Mouse (Mus musculus): ENCODE data around the gene Zmym1.
A peak's percentile ranks its signal among the peaks of the same experiment; 100 is the strongest.
"Not testable (repeated sequence)": the region's sequence is repeated elsewhere in the genome, so short reads cannot be mapped to it uniquely, and the experiment has no call there.

The Zmym1 gene

GRCm38 (mm10) chr4:127027228-127028190 lies 33.4 kb downstream of the Zmym1 start:
- DNase-seq (ENCODE audit: low spot score in 2 of 2) = no peak

GRCm38 (mm10) chr4:127026826-127027225 lies 34.1 kb downstream of the Zmym1 start:
- DNase-seq (ENCODE audit: low spot score in 2 of 2) = no peak

- no peak for DNase-seq (ENCODE audit: low spot score in 2 of 2)
These were observed 36.7 kb downstream of the Zmym1 start for GRCm38 (mm10) chr4:127024240-127024639.

- DNase-seq (ENCODE audit: low spot score in 2 of 2) = no peak
These were observed 37.8 kb downstream of the Zmym1 start for GRCm38 (mm10) chr4:127023201-127023600.

GRCm38 (mm10) chr4:127021989-127022626 lies 38.8 kb downstream of the Zmym1 start:
- DNase-seq (ENCODE audit: low spot score in 2 of 2) = peak; percentile 77 to 79

GRCm38 (mm10) chr4:127021151-127021945 lies 39.6 kb downstream of the Zmym1 start, which contains the start of gene Sfpq:
Gene Sfpq, plus strand, starts transcription at chr4:127021324.
- peak; percentile 100 for DNase-seq (ENCODE audit: low spot score in 2 of 2)

DNA sequence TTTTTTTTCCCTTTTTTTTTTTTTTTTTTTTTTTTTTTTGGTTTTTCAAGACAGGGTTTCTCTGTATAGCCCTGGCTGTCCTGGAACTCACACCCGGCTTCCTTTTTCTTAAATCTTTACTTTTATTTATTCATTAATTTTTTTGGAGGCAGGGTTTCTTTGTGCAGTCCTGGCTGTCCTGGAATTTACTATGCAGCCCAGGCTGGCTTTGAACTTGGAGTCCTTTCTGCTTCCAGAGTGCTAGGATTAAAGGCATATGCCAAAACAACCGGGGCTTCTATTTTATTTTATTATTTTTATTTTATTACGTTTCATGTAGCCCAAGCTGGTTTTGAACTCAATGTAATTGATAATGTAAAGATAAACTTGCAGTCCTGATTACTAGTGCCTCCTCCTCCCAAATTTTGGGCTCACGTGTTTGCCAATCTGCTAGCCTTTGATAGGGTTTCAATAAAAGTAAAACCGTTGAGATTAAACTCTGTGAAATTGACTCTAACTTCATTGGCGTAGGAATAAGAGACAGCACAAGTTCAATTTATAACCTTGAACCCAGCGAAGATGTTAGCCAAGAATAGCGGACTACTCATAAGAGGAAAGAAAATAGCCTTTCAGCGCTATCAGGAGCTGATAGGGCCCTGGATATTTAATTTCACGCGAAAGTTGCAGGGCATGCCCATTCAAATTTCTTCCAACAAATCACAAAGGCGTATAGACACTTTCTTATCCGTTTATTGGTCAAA lies 40.4 kb downstream of the Zmym1 start:
- no peak for DNase-seq (ENCODE audit: low spot score in 2 of 2)

- DNase-seq (ENCODE audit: low spot score in 2 of 2) = no peak
These were observed 44.6 kb downstream of the Zmym1 start for GRCm38 (mm10) chr4:127016366-127016765.

DNA sequence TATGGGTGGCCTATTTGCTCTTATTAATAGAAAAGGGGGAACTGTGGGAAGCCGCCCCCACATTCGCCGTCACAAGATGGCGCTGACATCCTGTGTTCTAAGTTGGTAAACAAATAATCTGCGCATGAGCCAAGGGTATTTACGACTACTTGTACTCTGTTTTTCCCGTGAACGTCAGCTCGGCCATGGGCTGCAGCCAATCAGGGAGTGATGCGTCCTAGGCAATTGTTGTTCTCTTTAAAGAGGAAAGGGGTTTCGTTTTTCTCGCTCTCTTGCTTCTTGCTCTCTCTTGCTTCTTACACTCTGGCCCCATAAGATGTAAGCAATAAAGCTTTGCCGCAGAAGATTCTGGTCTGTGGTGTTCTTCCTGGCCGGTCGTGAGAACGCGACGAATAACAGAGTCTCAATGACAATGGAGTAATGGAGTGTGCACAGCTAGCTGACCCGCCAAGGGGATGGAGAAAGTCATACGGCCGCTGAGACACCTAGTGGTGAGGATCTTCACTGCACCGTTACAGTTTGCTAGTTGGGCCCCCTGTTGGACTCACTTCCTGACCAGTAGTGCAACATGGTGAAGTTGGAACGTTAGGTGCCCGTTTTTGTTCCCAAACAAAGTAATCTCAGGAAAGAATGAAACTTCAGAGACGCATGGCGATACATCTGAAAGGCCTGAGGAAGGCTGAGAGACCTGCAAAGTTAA lies 45.5 kb downstream of the Zmym1 start:
- peak; percentile 80 to 89 for DNase-seq (ENCODE audit: low spot score in 2 of 2)

GRCm38 (mm10) chr4:127005113-127005936 lies 55.6 kb downstream of the Zmym1 start:
- DNase-seq (ENCODE audit: low spot score in 2 of 2) = peak; percentile 69 to 74

DNA sequence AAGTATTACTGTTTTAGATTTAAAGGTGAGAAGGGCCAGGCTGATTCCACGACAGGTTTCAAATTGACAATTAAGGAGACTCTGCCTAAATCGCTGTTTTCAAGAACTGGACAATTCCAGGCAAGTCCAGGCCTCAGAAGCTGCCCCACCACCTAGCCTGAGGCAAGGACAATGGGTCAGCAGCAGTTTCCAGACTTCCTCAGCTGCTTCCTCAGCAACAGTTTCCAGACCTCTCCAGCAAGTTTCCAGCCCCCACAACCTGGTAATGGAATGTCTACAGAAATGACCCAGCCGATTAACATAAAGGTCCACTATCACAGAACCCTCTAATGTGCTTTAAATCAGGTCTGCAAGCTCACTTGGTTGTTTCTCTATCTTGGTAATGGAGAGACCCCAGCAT lies 56.6 kb downstream of the Zmym1 start:
- DNase-seq (ENCODE audit: low spot score in 2 of 2) = no peak

DNA sequence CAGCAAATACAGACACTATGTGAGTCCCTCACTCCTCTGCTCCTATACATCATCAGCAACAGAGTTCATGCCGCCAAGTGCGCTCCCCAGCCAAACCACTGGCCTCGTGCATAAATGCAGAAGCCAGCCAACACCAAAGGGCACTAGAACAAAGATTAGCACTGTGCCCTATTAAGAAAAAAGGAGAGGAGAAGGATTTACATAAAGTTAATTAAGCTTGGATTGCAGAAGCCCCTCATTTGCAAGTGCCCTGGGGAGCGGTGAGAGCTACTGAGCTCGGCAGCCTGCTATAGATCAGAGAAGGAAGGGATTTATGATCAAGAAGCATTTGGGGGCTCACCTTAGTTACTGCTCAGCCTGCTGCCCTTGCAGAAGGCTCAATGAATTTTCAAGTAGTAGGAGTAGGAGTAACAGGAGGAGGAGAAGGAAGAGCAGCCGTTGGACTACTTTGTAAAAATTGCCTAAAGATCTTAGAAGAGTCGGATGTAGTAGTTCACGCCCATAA lies 60.3 kb downstream of the Zmym1 start:
- DNase-seq (ENCODE audit: low spot score in 2 of 2) = no peak

DNA sequence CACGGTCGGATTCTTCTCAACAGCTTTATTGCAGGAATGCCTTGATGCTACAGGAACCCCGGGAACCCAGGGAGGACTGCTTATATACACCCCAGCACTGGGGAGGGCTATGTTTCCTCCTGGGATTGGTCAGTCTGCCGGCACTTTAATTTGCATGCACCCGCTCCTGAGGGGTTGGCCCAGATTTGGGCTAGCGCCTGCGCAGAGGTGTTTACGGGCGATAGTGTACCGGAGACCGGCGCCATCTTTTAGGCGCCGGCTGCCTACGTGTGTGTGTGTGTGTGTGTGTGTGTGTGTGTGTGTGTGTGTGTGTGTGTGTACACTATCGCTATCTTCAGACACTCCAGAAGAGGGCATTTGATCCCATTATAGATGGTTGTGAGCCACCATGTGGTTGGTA lies 61.6 kb downstream of the Zmym1 start:
- DNase-seq (ENCODE audit: low spot score in 2 of 2) = not testable (repeated sequence)
